Mouse (Mus musculus): ENCODE results near the gene Ankrd36. TPM values are rescaled to one million over a fixed set of nuclear protein-coding genes. Genes with fewer than 3 reads are reported as not detected.

Gene Ankrd36
- total and polyA plus RNA-seq, 2 experiments from 2014 or later, result not detected

DNA sequence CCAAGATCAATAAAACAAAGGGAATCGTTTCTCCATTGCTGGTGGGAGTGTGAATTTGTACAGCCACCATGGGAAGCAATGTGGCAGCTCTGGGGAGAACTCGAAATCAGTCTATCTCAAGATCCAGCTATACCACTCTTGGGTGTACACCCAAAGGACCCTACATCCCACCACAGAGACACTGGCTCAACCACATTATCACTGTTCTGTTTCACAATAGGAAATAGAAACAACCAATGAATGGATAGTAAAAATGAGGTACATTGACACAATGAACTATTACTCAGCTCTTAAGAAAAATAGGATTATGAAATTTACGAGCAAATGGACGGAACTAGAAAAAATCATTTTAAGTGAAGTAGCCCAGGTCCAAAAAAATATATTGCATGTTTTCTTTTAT, 55.6 kb downstream of the Ankrd36 start:
- H3K4me2 ChIP-seq (ENCODE audit: low read depth, low read length), result no peak overlapping the region
- no peaks in the 10 kb centered on the region for H3K27me3 ChIP-seq (ENCODE audit: insufficient read depth, low read length)
- DNase-seq (ENCODE audit: low spot score), result no peak
- no peak overlapping the region for H3K9ac ChIP-seq (replicated peaks; ENCODE audit: low read length)
- H3K36me3 ChIP-seq (ENCODE audit: insufficient read depth, low read length), result no peaks in the 10 kb centered on the region
- WGBS, result 86% methylated on average over 4 of the region's 4 CpGs
- H3K27ac ChIP-seq, result no peak overlapping the region
- H3K9me3 ChIP-seq (ENCODE audit: low read length), result no peaks in the 10 kb centered on the region
- no peak overlapping the region for H3K4me3 ChIP-seq (ENCODE audit: low read length)
- TF ChIP-seq CTCF (IDR thresholded peaks at IDR 0.05; ENCODE audit: low read depth), result no peak
- H3K4me1 ChIP-seq (ENCODE audit: insufficient read depth, low read length), result no peaks in the 10 kb centered on the region
- ATAC-seq, result no peak

DNA sequence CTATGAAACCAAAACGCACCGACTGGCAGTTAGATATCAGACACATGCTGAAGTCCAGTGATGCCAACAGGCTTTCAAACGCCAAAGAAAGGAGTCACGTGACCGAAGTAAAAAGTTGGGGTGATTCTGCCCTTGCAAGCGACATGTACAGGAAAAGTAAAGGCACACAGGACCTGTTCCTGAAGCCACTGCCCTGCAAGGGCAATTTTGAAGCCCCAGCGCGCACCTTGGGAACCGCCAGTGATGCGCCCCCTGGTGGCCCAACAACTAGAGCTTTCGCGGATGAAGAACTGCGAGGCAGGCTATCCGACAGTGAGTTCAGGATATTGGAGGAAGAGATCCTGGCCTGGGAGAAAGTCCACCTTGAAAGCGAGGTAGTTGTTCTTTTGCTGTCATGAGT, 59.5 kb downstream of the Ankrd36 start:
- no peak overlapping the region for H3K9ac ChIP-seq (replicated peaks; ENCODE audit: low read length)

DNA sequence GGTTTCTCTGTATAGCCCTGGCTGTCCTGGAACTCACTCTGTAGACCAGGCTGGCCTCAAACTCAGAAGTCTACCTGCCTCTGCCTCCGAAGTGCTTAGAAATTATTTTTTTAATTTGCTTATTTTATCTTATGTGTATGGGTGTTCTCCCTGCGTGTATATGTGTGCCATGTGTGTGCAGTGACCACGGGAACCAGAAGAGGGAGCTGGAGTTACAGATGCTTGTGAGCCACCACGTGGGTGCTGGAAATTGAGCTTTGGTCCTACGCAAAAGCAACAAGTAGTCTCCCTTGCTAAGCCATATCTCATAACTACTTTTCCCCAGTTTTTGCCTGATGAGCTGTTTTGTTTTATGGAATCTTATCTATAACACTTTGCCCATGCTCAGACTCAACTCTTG, 73.6 kb downstream of the Ankrd36 start:
- Histone ChIP-seq H3K36me3 (ENCODE audit: insufficient read depth, low read length) (no peaks in the 10 kb centered on the region), H3K4me2 (ENCODE audit: low read depth, low read length) (no peak overlapping the region), H3K4me3 (ENCODE audit: low read length) (no peak overlapping the region), H3K27ac (no peak overlapping the region), H3K9ac (replicated peaks; ENCODE audit: low read length) (no peak overlapping the region), H3K4me1 (ENCODE audit: insufficient read depth, low read length) (no peaks in the 10 kb centered on the region), H3K27me3 (ENCODE audit: insufficient read depth, low read length) (no peaks in the 10 kb centered on the region), H3K9me3 (ENCODE audit: low read length) (no peaks in the 10 kb centered on the region)
- no peak for TF ChIP-seq CTCF (IDR thresholded peaks at IDR 0.05; ENCODE audit: low read depth)
- DNase-seq (ENCODE audit: low spot score) (no peak), ATAC-seq (no peak)
- WGBS, result 83% methylated on average over 5 of the region's 5 CpGs

More for the DNA sequence above, 59.5 kb downstream of the Ankrd36 start:
- WGBS, result 23% methylated on average over 15 of the region's 15 CpGs
- Histone ChIP-seq H3K4me1 (ENCODE audit: insufficient read depth, low read length) (no peaks in the 10 kb centered on the region), H3K4me2 (ENCODE audit: low read depth, low read length) (no peak overlapping the region), H3K36me3 (ENCODE audit: insufficient read depth, low read length) (no peaks in the 10 kb centered on the region), H3K9me3 (ENCODE audit: low read length) (no peaks in the 10 kb centered on the region), H3K27ac (no peak overlapping the region), H3K4me3 (ENCODE audit: low read length) (no peak overlapping the region), H3K27me3 (ENCODE audit: insufficient read depth, low read length) (no peaks in the 10 kb centered on the region)
- ATAC-seq (no peak), DNase-seq (ENCODE audit: low spot score) (peak; percentile 77)
- TF ChIP-seq CTCF (IDR thresholded peaks at IDR 0.05; ENCODE audit: low read depth), result peak; percentile 86

DNA sequence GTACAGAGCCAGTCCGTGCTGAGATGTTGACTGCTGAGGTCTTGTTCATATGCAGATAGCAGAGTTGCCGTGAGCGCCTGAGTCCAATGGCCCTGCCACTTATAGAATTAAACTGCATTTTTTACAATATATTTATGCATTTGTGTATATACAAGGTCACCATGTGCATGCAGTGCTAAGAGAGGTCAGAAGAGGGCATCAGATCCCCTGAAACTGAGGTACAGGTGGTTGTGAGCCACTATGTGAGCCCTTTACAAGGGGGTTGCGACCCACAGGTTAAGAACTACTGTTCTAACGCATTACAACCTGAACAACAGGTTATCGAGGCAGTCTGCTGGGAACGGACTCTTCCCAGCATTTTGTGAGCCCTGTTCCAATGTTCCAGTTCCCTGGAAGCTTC, 80.8 kb downstream of the Ankrd36 start:
- 72% methylated on average over 7 of the region's 7 CpGs for WGBS
- H3K27me3 ChIP-seq (ENCODE audit: insufficient read depth, low read length), result no peaks in the 10 kb centered on the region
- no peaks in the 10 kb centered on the region for H3K4me1 ChIP-seq (ENCODE audit: insufficient read depth, low read length)
- H3K4me2 ChIP-seq (ENCODE audit: low read depth, low read length), result no peak overlapping the region
- no peak overlapping the region for H3K9ac ChIP-seq (replicated peaks; ENCODE audit: low read length)
- no peaks in the 10 kb centered on the region for H3K36me3 ChIP-seq (ENCODE audit: insufficient read depth, low read length)
- H3K27ac ChIP-seq, result no peak overlapping the region
- no peaks in the 10 kb centered on the region for H3K9me3 ChIP-seq (ENCODE audit: low read length)
- peak; percentile 53 for TF ChIP-seq CTCF (IDR thresholded peaks at IDR 0.05; ENCODE audit: low read depth)
- peak; percentile 6 for DNase-seq (ENCODE audit: low spot score)
- H3K4me3 ChIP-seq (ENCODE audit: low read length), result no peak overlapping the region
- no peak for ATAC-seq

DNA sequence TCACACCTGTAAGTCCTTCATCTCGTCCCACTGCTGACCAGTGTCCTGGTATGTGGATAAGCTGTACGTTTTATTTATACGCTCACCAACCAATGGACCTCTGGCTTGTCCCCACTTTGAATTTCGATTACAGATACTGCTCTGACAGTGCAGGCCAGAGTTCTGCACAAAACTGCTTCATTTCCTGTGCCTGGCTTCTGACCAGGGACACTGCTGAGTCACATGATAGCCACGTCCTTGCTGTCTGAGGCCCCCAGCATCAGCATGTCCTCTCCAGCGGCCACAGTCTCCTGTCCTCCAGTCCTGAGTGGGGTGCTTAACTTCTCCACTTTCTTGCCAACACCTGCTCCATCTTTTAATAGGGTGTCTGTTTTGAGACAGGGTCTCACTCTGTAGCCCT, 113.1 kb downstream of the Ankrd36 start:
- Histone ChIP-seq H3K27me3 (ENCODE audit: insufficient read depth, low read length) (no peaks in the 10 kb centered on the region), H3K27ac (no peak overlapping the region), H3K4me1 (ENCODE audit: insufficient read depth, low read length) (no peaks in the 10 kb centered on the region), H3K4me2 (ENCODE audit: low read depth, low read length) (no peak overlapping the region), H3K9ac (replicated peaks; ENCODE audit: low read length) (no peak overlapping the region), H3K36me3 (ENCODE audit: insufficient read depth, low read length) (no peaks in the 10 kb centered on the region), H3K4me3 (ENCODE audit: low read length) (no peak overlapping the region), H3K9me3 (ENCODE audit: low read length) (no peaks in the 10 kb centered on the region)
- DNase-seq (ENCODE audit: low spot score), result no peak
- no peak for ATAC-seq
- no peak for TF ChIP-seq CTCF (IDR thresholded peaks at IDR 0.05; ENCODE audit: low read depth)
- 74% methylated on average over 6 of the region's 6 CpGs for WGBS

DNA sequence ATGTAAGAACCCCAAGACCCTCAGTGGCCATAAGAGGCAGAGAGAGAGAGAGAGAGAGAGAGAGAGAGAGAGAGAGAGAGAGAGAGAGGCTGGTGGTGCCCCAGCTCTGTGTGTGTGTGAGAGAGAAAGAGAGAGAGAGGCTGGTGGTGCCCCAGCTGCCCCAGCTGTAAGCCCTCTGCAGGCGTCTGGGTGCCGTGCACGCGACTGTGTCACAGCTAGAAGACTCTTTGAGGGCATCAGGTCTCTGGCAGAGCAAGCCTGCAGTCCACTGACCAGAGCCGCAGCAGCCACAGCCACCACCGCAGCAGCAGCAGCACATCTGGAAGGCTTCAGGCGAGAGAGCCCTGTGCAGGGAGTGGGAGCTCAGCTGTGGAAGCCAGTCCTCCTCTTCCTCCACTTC, 114.8 kb downstream of the Ankrd36 start:
- TF ChIP-seq CTCF (IDR thresholded peaks at IDR 0.05; ENCODE audit: low read depth), result no peak
- WGBS, result 44% methylated on average over 7 of the region's 7 CpGs

DNA sequence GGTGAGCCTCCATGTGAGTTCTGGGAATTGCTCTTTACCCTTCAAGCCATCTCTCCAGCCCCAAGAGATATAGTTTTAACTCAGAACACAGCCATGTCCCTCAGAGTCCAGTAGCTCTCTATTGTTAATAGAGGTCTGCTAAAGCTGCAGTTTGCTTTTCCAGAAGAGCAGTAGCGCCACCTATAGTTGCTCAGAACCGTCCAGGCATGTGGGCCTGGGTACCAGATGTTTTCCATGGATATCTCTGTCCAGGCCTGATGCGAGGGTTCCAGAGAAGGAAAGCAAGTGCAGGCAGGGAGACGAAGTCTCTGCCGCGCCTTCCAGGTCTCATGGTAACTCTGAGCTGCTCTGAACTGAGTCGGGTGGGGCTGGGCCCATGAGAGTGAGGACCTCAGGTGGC, 122.3 kb downstream of the Ankrd36 start:
- H3K4me2 ChIP-seq (ENCODE audit: low read depth, low read length), result no peak overlapping the region
- H3K36me3 ChIP-seq (ENCODE audit: insufficient read depth, low read length), result no peaks in the 10 kb centered on the region
- DNase-seq (ENCODE audit: low spot score), result peak; percentile 76
- H3K4me3 ChIP-seq (ENCODE audit: low read length), result no peak overlapping the region
- no peaks in the 10 kb centered on the region for H3K9me3 ChIP-seq (ENCODE audit: low read length)
- WGBS, result 46% methylated on average over 7 of the region's 7 CpGs
- ATAC-seq, result no peak
- H3K9ac ChIP-seq (replicated peaks; ENCODE audit: low read length), result no peak overlapping the region
- H3K27me3 ChIP-seq (ENCODE audit: insufficient read depth, low read length), result no peaks in the 10 kb centered on the region
- H3K27ac ChIP-seq, result no peak overlapping the region
- H3K4me1 ChIP-seq (ENCODE audit: insufficient read depth, low read length), result no peaks in the 10 kb centered on the region
- TF ChIP-seq CTCF (IDR thresholded peaks at IDR 0.05; ENCODE audit: low read depth), result peak; percentile 70

More for the DNA sequence above, 114.8 kb downstream of the Ankrd36 start:
- Histone ChIP-seq H3K27ac (no peak overlapping the region), H3K36me3 (ENCODE audit: insufficient read depth, low read length) (no peaks in the 10 kb centered on the region), H3K27me3 (ENCODE audit: insufficient read depth, low read length) (no peaks in the 10 kb centered on the region), H3K4me3 (ENCODE audit: low read length) (no peak overlapping the region), H3K9ac (replicated peaks; ENCODE audit: low read length) (no peak overlapping the region), H3K9me3 (ENCODE audit: low read length) (no peaks in the 10 kb centered on the region), H3K4me1 (ENCODE audit: insufficient read depth, low read length) (no peaks in the 10 kb centered on the region), H3K4me2 (ENCODE audit: low read depth, low read length) (no peak overlapping the region)
- DNase-seq (ENCODE audit: low spot score), result no peak
- no peak for ATAC-seq
